Mouse (Mus musculus) liver, embryonic 14.5 days (tissue): ENCODE data around the gene Bcl2. TPM values are rescaled to one million over a fixed set of nuclear protein-coding genes. Genes with fewer than 3 reads are reported as not detected.

Experiments
- ATAC-seq: fragments of 200-750 bp; cut with Nextera tagmentation; 2 replicates; pipeline ENCODE4 v1.8.0; 2017; ENCODE audit warnings: moderate number of reproducible peaks, mild to moderate bottlenecking, moderate library complexity; ENCODE audit not compliant: insufficient read depth
- DNase-seq, 3 experiments: peaks; one replicate each; pipeline ENCODE4 v3.0.0-alpha.2; 2012 to 2013; ENCODE audit warnings: low read depth in 3 of 3, low spot score in 3 of 3
- H3K27ac ChIP-seq: fragments of 300-500 bp; sonication (generic); 2 replicates; pipeline ENCODE4 v1.5.1; 2014; ENCODE audit warnings: moderate library complexity, mild to moderate bottlenecking, control low read depth, inconsistent platforms
- H3K27me3 ChIP-seq: fragments of 300-500 bp; sonication (generic); 2 replicates; pipeline ENCODE4 v1.6.1; 2014; ENCODE audit warnings: mild to moderate bottlenecking, low read length, moderate library complexity; ENCODE audit not compliant: control insufficient read depth, insufficient read depth
- H3K36me3 ChIP-seq: fragments of 300-500 bp; sonication (generic); replicated peaks from 2 replicates; pipeline ENCODE4 v1.6.1; 2014; ENCODE audit warnings: low read depth; ENCODE audit not compliant: control insufficient read depth, insufficient read depth
- H3K4me1 ChIP-seq, 2 experiments: fragments of 200-500 bp in 1 of 2; fragments of 300-500 bp in 1 of 2; sonication (generic) in 1 of 2; replicated peaks; 2 replicates each; pipeline ENCODE4 v1.6.1; 2012 to 2014; ENCODE audit warnings: antibody characterized with exemption in 1 of 2, inconsistent platforms in 1 of 2, low read length in 1 of 2; ENCODE audit not compliant: control insufficient read depth in 2 of 2, insufficient read depth in 2 of 2
- H3K4me2 ChIP-seq: fragments of 300-500 bp; sonication (generic); 2 replicates; pipeline ENCODE4 v1.6.1; 2014; ENCODE audit warnings: low read depth, mild to moderate bottlenecking, control low read depth, moderate library complexity
- H3K4me3 ChIP-seq, 2 experiments: fragments of 200-500 bp in 1 of 2; fragments of 300-500 bp in 1 of 2; sonication (generic) in 1 of 2; 2 replicates each; pipeline ENCODE4 v1.5.1; 2012 to 2014; ENCODE audit warnings: low read depth in 2 of 2, low read length in 2 of 2, mild to moderate bottlenecking in 2 of 2, control low read depth in 1 of 2, inconsistent platforms in 1 of 2, moderate library complexity in 1 of 2; ENCODE audit not compliant: insufficient read depth in 1 of 2
- H3K9ac ChIP-seq: fragments of 300-500 bp; sonication (generic); replicated peaks from 2 replicates; pipeline ENCODE4 v1.6.1; 2014; ENCODE audit warnings: mild to moderate bottlenecking, control low read depth, moderate library complexity
- H3K9me3 ChIP-seq: fragments of 300-500 bp; sonication (generic); 2 replicates; pipeline ENCODE4 v1.6.1; 2016; ENCODE audit warnings: low read length, mixed read lengths; ENCODE audit not compliant: control insufficient read depth
- CTCF ChIP-seq: IDR thresholded peaks from 2 replicates; pipeline ENCODE4 v1.5.1; 2016; ENCODE audit warnings: antibody characterized with exemption, low read depth, control low read depth
- EP300 ChIP-seq: IDR thresholded peaks from 2 replicates; pipeline ENCODE4 v1.6.1; 2016; ENCODE audit warnings: antibody characterized with exemption, low read depth
- WGBS: fragments of 180-500 bp; shearing (Covaris S2); extraction: QIAGEN DNeasy Blood & Tissue Kit; methylation state at CpG from one replicate; pipeline ENCODE4 v1.1.7; 2014; ENCODE audit not compliant: insufficient replicate concordance; 5-methylcytosine and 5-hydroxymethylcytosine counted together
- polyA plus RNA-seq, 2 experiments: library from polyadenylated mRNA; depleted of rRNA in 1 of 2; stranded (reverse) in 1 of 2; unstranded in 1 of 2; fragments of >200 nt; fragmentation: Nextera tagmentation in 1 of 2; extraction: Ambion mirVana in 1 of 2; gene quantifications; 2 replicates each; pipeline versions ENCODE4 v1.2.1 to v1.2.3; 2012 to 2014

Bcl2 gene
- polyA plus RNA-seq, 2 experiments: 0.38 to 0.43 TPM

DNA sequence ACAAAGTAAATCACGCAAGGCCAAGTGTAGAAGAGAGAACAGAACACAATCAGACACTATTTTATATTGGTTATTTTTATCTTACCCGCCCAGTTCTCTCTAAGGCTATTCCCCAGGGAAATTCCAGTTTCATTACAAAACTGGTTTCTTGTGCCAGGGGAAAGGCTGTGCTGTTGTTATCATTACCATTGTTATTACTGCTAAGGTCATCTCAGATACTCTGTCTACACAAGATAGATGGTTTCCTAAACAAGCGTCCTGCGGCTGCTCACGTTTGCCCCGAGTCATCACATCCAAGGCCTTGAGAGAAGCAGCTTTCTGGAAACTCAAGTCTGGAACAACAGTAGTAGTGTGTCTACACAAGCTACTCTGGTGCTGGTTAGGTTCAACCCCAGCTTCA lies 19.8 kb downstream of the Bcl2 start:
- no peak for DNase-seq
- Histone ChIP-seq H3K4me2 (no peak overlapping the region), H3K4me3 (no peak overlapping the region), H3K36me3 (no peaks in the 10 kb centered on the region), H3K27ac (no peak overlapping the region), H3K4me1 (no peaks in the 10 kb centered on the region), H3K9ac (no peak overlapping the region), H3K9me3 (no peaks in the 10 kb centered on the region), H3K27me3 (no peaks in the 10 kb centered on the region)
- WGBS: 67% methylated on average over 6 of the region's 6 CpGs
- ATAC-seq: no peak
- TF ChIP-seq EP300: no peak
- no peak for TF ChIP-seq CTCF

DNA sequence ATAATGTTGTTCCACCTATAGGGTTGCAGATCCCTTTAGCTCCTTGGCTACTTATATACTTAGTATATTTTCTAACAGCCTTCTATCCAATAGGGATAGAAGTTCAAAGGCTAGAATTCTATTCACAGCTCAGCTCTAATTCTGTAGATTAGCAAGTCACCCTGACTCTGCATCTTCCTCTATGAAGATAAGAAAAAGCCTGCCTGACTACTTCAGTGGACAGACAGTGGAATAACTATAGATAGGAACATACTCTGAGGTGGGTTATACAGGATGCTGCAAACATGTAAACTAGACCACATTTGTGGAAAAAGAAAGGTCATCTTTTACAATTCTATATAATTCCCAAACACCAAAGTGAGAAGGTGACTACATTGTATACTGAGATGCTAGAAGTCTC lies 21.5 kb downstream of the Bcl2 start:
- DNase-seq (no peak), ATAC-seq (peak; percentile 57; the same call in 1 of the 2 replicates)
- H3K4me3 ChIP-seq: no peak overlapping the region
- no peak overlapping the region for H3K9ac ChIP-seq
- TF ChIP-seq CTCF (no peak), EP300 (no peak)
- no peak overlapping the region for H3K4me2 ChIP-seq
- peaks cover 0 to 2% of the 10 kb centered on the region in 2 experiments; a peak in 2 of 4 replicates for H3K4me1 ChIP-seq
- no peaks in the 10 kb centered on the region for H3K27me3 ChIP-seq
- no peak overlapping the region for H3K27ac ChIP-seq
- H3K9me3 ChIP-seq: no peaks in the 10 kb centered on the region
- no peaks in the 10 kb centered on the region for H3K36me3 ChIP-seq

GRCm38 (mm10) chr1:106690887-106691286 lies 23.2 kb downstream of the Bcl2 start:
- ATAC-seq (no peak), DNase-seq (no peak)
- Histone ChIP-seq H3K27ac (no peak overlapping the region), H3K9ac (no peak overlapping the region), H3K4me1 (peaks cover 0 to 9% of the 10 kb centered on the region in 2 experiments; a peak in 2 of 4 replicates), H3K9me3 (no peaks in the 10 kb centered on the region), H3K27me3 (no peaks in the 10 kb centered on the region), H3K36me3 (no peaks in the 10 kb centered on the region), H3K4me3 (no peak overlapping the region), H3K4me2 (no peak overlapping the region)
- 64% methylated on average over 6 of the region's 6 CpGs for WGBS
- TF ChIP-seq CTCF: no peak
- TF ChIP-seq EP300: no peak

DNA sequence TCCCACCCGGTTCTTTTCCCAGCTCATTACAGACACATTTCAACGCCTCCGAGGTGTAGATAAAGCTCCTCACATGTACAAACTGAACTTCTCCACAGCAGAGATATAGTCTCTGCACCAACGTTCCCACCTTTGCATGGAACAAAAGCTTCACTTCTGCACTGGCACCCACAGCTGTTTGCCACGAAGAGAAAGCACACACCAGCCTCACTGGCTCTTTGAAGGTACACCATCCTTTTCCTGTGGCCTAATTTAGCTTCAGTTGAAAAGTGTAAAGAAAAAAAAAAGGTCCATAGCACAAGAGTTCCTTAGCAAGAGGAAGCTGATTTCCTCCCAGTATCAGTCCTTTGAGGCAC lies 25.9 kb downstream of the Bcl2 start:
- H3K36me3 ChIP-seq: no peaks in the 10 kb centered on the region
- H3K4me3 ChIP-seq: no peak overlapping the region
- no peak overlapping the region for H3K27ac ChIP-seq
- ATAC-seq (no peak), DNase-seq (no peak)
- TF ChIP-seq EP300 (no peak), CTCF (no peak)
- H3K9me3 ChIP-seq: no peaks in the 10 kb centered on the region
- H3K9ac ChIP-seq: no peak overlapping the region
- H3K4me2 ChIP-seq: no peak overlapping the region
- no peaks in the 10 kb centered on the region for H3K27me3 ChIP-seq
- 22% methylated on average over 5 of the region's 5 CpGs for WGBS
- H3K4me1 ChIP-seq: peaks cover 0 to 9% of the 10 kb centered on the region in 2 experiments; a peak in 2 of 4 replicates

DNA sequence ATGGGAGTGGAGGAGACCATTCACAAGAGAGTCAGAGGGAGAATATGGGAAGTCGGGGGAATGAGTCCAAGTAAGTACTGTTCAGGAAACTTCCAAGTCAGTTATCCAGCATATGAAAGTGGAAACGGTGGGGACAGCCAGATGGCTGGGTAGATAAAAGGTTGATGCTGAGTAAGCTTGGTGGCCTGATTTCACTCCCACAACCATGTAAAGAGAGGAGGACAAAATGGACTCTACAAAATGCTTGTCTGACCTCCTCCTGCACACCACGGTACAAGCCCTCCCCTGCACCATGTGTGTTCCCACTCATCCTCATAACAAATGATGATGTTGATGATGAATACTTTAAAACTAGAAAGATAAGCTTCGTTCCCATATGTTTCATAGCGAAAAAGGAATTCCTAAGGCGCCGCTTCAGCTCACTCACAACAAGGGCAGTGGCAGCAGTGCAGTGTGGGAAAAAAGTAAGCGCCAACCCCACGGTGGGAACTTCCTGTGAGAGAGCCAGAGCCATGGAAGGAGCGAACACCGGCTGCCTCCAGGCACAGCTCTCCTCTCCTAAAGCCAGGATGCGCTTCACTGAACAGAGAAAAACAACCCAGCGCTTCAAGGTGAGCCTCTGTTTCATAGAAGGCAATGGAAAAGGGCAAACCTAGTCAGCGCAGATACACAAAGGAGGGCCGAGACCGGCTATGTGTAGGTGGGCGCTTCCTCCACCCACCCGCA lies 26.5 kb downstream of the Bcl2 start:
- Histone ChIP-seq H3K4me3 (no peak overlapping the region), H3K4me2 (no peak overlapping the region), H3K9me3 (no peaks in the 10 kb centered on the region), H3K36me3 (no peaks in the 10 kb centered on the region), H3K9ac (no peak overlapping the region), H3K27me3 (no peaks in the 10 kb centered on the region), H3K4me1 (peaks cover 0 to 9% of the 10 kb centered on the region in 2 experiments; a peak in 2 of 4 replicates), H3K27ac (no peak overlapping the region)
- TF ChIP-seq EP300 (no peak), CTCF (no peak)
- ATAC-seq (no peak), DNase-seq (no peak)
- 63% methylated on average over 18 of the region's 18 CpGs for WGBS
